Mouse (Mus musculus) midbrain, postnatal 0 days (tissue): ENCODE measurements around the gene Pcare. TPM values are rescaled to one million over a fixed set of nuclear protein-coding genes. Genes with fewer than 3 reads are reported as not detected.

Experiments
- ATAC-seq: fragments of 200-750 bp; cut with Nextera tagmentation; 2 replicates; pipeline ENCODE4 v1.8.0; 2017; ENCODE audit warnings: moderate number of reproducible peaks, mild to moderate bottlenecking, moderate TSS enrichment, moderate library complexity; ENCODE audit not compliant: low FRiP score
- DNase-seq: peaks from one replicate; pipeline ENCODE4 v3.0.0-alpha.2; 2015; ENCODE audit warnings: low spot score
- H3K27ac ChIP-seq: fragments of 300-500 bp; sonication (generic); 2 replicates; pipeline ENCODE4 v1.5.1; 2014; ENCODE audit warnings: low read depth, mild to moderate bottlenecking, low read length, mixed read lengths
- H3K27me3 ChIP-seq: fragments of 300-500 bp; sonication (generic); 2 replicates; pipeline ENCODE4 v1.6.1; 2014; ENCODE audit warnings: low read length, control low read depth, mixed read lengths; ENCODE audit not compliant: insufficient read depth
- H3K36me3 ChIP-seq: fragments of 300-500 bp; sonication (generic); 2 replicates; pipeline ENCODE4 v1.6.1; 2014; ENCODE audit warnings: low read length, control low read depth, mixed read lengths; ENCODE audit not compliant: insufficient read depth
- H3K4me1 ChIP-seq: fragments of 300-500 bp; sonication (generic); 2 replicates; pipeline ENCODE4 v1.6.1; 2014; ENCODE audit warnings: mild to moderate bottlenecking, control low read depth, antibody characterized with exemption, low read length, mixed read lengths; ENCODE audit not compliant: insufficient read depth
- H3K4me2 ChIP-seq: fragments of 300-500 bp; sonication (generic); 2 replicates; pipeline ENCODE4 v1.6.1; 2014; ENCODE audit warnings: low read depth, mild to moderate bottlenecking, low read length, mixed read lengths; ENCODE audit not compliant: poor library complexity, severe bottlenecking
- H3K4me3 ChIP-seq: fragments of 300-500 bp; sonication (generic); 2 replicates; pipeline ENCODE4 v1.5.1; 2014; ENCODE audit warnings: low read depth, mild to moderate bottlenecking, low read length, moderate library complexity
- H3K9ac ChIP-seq: fragments of 300-500 bp; sonication (generic); replicated peaks from 2 replicates; pipeline ENCODE4 v1.6.1; 2014; ENCODE audit warnings: mild to moderate bottlenecking, low read length, moderate library complexity, mixed read lengths; ENCODE audit not compliant: poor library complexity, severe bottlenecking
- H3K9me3 ChIP-seq: fragments of 300-500 bp; sonication (generic); 2 replicates; pipeline ENCODE4 v1.6.1; 2016; ENCODE audit warnings: low read length, control low read depth
- CTCF ChIP-seq: IDR thresholded peaks from 2 replicates; pipeline ENCODE4 v1.5.1; 2016; ENCODE audit warnings: antibody characterized with exemption, mild to moderate bottlenecking
- WGBS: fragments of 180-500 bp; shearing (Covaris S2); extraction: QIAGEN DNeasy Blood & Tissue Kit; methylation state at CpG from one replicate; pipeline ENCODE4 v1.1.7; 2014; 5-methylcytosine and 5-hydroxymethylcytosine counted together
- polyA plus RNA-seq: library from polyadenylated mRNA; unstranded; fragments of >200 nt; fragmentation: Nextera tagmentation; extraction: Ambion mirVana; gene quantifications from 2 replicates; pipeline ENCODE4 v1.2.1, GENCODE M21; 2015
- total RNA-seq: library from RNA; depleted of rRNA; stranded (reverse); fragments of >200 nt; gene quantifications from 2 replicates; pipeline ENCODE4 v1.2.3, GENCODE M21; 2014

Gene Pcare
- total and polyA plus RNA-seq, 2 experiments from 2014 or later, result 0.11 TPM; not detected in 1

DNA sequence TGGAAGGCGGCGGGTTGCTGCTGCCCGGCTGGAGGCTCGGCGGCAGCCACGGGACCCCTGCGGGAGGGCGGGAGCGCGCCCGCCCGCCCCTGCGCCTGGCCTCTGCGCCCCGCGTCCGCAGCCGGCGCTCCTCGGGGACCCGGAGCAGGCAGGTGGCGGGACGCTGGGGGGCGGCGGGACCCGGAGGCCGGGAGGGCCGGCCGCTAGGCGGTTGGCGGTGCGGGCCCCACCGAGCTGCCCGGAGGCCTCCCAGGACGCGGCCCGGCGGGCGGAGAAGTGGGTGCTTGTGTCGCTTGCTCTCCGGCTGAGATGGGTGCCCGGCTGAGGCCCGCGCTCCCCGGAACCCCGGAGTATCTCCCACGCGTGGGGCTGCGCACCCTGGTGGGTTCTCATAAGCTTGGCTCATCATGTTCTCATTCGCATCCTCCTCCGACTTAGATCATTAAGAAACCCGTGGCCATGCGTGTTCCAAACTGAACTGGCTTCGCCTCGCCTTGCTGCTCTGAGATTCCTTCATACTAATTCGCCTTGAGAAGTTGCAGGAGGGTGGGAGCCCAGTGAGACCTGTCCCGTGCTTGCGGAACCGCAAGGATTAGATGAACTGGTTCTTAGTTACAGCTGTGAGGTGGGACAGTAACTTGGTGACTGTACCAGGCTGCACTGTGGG, 30.1 kb upstream of the Pcare start:
- H3K36me3 ChIP-seq, result no peaks in the 10 kb centered on the region
- DNase-seq (peak; percentile 54), ATAC-seq (peak; percentile 81)
- H3K27ac ChIP-seq, result peak overlapping the region; percentile 79
- H3K9me3 ChIP-seq, result 0 out of 2 replicates have a peak, but pooled peaks cover 4% of the 10 kb centered on the region
- H3K4me3 ChIP-seq, result peak overlapping the region; percentile 81
- H3K27me3 ChIP-seq, result no peaks in the 10 kb centered on the region
- peak overlapping the region; percentile 91 for H3K9ac ChIP-seq
- H3K4me2 ChIP-seq, result peak overlapping the region; percentile 63
- TF ChIP-seq CTCF, result peak; percentile 34
- under 1% methylated on average over 25 of the region's 59 CpGs for WGBS
- H3K4me1 ChIP-seq, result 0 out of 2 replicates have a peak, but pooled peaks cover 6% of the 10 kb centered on the region

- Histone ChIP-seq H3K9ac (peak overlapping the region; percentile 91), H3K27ac (peak overlapping the region; percentile 79), H3K27me3 (no peaks in the 10 kb centered on the region), H3K4me2 (peak overlapping the region; percentile 63), H3K36me3 (no peaks in the 10 kb centered on the region), H3K9me3 (0 out of 2 replicates have a peak, but pooled peaks cover 4% of the 10 kb centered on the region), H3K4me3 (peak overlapping the region; percentile 81), H3K4me1 (0 out of 2 replicates have a peak, but pooled peaks cover 6% of the 10 kb centered on the region)
- 0% methylated on average over 15 of the region's 29 CpGs for WGBS
- peak; percentile 91 for ATAC-seq
- peak; percentile 73 for DNase-seq
- TF ChIP-seq CTCF, result peak; percentile 48
Observed at GRCm38 (mm10) chr17:71782242-71782698, 29.6 kb upstream of the Pcare start.

GRCm38 (mm10) chr17:71780945-71781344, 28.3 kb upstream of the Pcare start:
- no peak overlapping the region for H3K9ac ChIP-seq
- no peak for DNase-seq
- no peak overlapping the region for H3K4me2 ChIP-seq

GRCm38 (mm10) chr17:71780490-71780889, 27.8 kb upstream of the Pcare start:
- no peak for DNase-seq
- Histone ChIP-seq H3K27me3 (no peaks in the 10 kb centered on the region), H3K27ac (no peak overlapping the region), H3K9me3 (0 out of 2 replicates have a peak, but pooled peaks cover 4% of the 10 kb centered on the region), H3K4me1 (0 out of 2 replicates have a peak, but pooled peaks cover 6% of the 10 kb centered on the region), H3K36me3 (no peaks in the 10 kb centered on the region), H3K4me3 (no peak overlapping the region), H3K4me2 (no peak overlapping the region), H3K9ac (no peak overlapping the region)
- 92% methylated on average over 2 of the region's 2 CpGs for WGBS
- TF ChIP-seq CTCF, result no peak
- ATAC-seq, result no peak

More at GRCm38 (mm10) chr17:71780945-71781344, 28.3 kb upstream of the Pcare start:
- Histone ChIP-seq H3K27ac (no peak overlapping the region), H3K4me3 (no peak overlapping the region), H3K27me3 (no peaks in the 10 kb centered on the region), H3K9me3 (0 out of 2 replicates have a peak, but pooled peaks cover 4% of the 10 kb centered on the region), H3K4me1 (0 out of 2 replicates have a peak, but pooled peaks cover 6% of the 10 kb centered on the region), H3K36me3 (no peaks in the 10 kb centered on the region)
- no peak for TF ChIP-seq CTCF
- no peak for ATAC-seq
- 90% methylated on average over 4 of the region's 4 CpGs for WGBS

DNA sequence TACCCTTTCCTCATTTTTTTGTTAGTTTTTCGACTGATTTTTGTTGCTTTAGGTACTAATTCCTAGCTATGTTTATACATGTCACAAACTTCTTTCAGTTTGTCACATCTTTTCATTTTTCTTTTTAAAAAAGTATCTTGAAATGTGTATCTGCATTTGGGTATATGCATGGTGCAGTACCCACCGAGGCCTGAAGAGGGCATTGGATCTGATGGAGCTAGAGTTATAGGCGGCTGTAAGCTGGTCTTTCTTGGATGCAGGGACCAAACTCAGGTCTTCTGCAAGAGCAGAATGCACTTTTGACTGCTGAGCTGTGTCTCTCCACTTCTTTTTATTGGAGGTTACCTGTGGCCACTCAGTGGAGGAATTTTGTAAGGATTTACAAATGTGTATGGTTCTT, 26.0 kb upstream of the Pcare start:
- Histone ChIP-seq H3K9ac (no peak overlapping the region), H3K27me3 (no peaks in the 10 kb centered on the region), H3K4me2 (no peak overlapping the region), H3K4me1 (0 out of 2 replicates have a peak, but pooled peaks cover 6% of the 10 kb centered on the region), H3K9me3 (0 out of 2 replicates have a peak, but pooled peaks cover 4% of the 10 kb centered on the region), H3K4me3 (no peak overlapping the region), H3K27ac (no peak overlapping the region), H3K36me3 (no peaks in the 10 kb centered on the region)
- WGBS, result 79% methylated on average over 3 of the region's 3 CpGs
- DNase-seq (no peak), ATAC-seq (no peak)
- peak; percentile 46 for TF ChIP-seq CTCF

GRCm38 (mm10) chr17:71775279-71775678, 22.6 kb upstream of the Pcare start:
- ATAC-seq (no peak), DNase-seq (no peak)
- 0 out of 2 replicates have a peak, but pooled peaks cover 4% of the 10 kb centered on the region for H3K9me3 ChIP-seq
- H3K27ac ChIP-seq, result no peak overlapping the region
- H3K4me1 ChIP-seq, result no peaks in the 10 kb centered on the region
- no peaks in the 10 kb centered on the region for H3K27me3 ChIP-seq
- H3K9ac ChIP-seq, result no peak overlapping the region
- no peaks in the 10 kb centered on the region for H3K36me3 ChIP-seq
- 72% methylated on average over 4 of the region's 4 CpGs for WGBS
- H3K4me2 ChIP-seq, result no peak overlapping the region
- no peak overlapping the region for H3K4me3 ChIP-seq
- no peak for TF ChIP-seq CTCF
